Mouse (Mus musculus): ENCODE measurements around the gene Hdgfl3. TPM values are rescaled to one million over a fixed set of nuclear protein-coding genes. Genes with fewer than 3 reads are reported as not detected.

The Hdgfl3 gene
- total RNA-seq, 1 experiment: 3.7 TPM

DNA sequence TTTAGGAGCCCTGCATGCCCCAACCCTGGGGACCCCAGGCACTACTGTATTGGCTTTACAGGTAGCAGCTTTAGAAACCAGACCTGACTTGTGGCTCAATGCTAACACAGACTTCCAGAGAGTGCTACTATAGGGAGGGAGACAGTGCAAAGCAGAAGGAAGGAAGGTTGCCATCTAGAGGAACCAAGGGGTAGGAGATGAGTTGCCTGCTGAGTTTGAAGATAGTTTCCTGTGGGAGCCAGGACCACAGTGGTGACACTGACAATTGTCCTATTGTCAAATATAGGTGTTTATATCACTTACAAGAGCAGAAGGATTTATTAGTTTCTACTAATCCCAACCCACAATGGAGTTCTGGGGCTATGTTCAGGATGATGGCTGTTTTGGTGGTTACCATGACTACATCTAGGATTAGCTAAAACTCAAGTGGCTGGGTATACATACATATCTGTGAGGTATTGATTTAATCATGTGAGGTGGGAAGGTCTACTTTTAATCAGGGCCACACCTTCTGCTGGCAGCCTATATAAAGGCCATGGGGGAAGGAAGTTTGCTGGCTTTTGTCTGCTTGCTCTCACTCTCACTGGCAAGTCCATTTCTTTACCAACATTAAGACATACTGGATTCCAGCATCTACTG is 20.1 kb upstream of the Hdgfl3 start:
- Histone ChIP-seq H3K27ac (ENCODE audit: insufficient read depth, low read depth, low read length, poor library complexity, severe bottlenecking) (no peak overlapping the region), H3K9me3 (ENCODE audit: control insufficient read depth, insufficient read depth, low read depth, low read length) (no peaks in the 10 kb centered on the region), H3K4me3 (ENCODE audit: insufficient read depth in 1 of 2, low read depth in 1 of 2, low read length in 2 of 2, poor library complexity in 1 of 2, severe bottlenecking in 1 of 2) (no peak overlapping the region), H3K9ac (ENCODE audit: insufficient read depth, low read depth, low read length, poor library complexity, severe bottlenecking) (no peak overlapping the region), H3K4me1 (ENCODE audit: control insufficient read depth in 2 of 2, insufficient read depth in 2 of 2, low read length in 2 of 2, poor library complexity in 1 of 2) (no peaks in the 10 kb centered on the region), H3K36me3 (ENCODE audit: control insufficient read depth, insufficient read depth, low read length, poor library complexity, severe bottlenecking) (no peaks in the 10 kb centered on the region)
- in situ Hi-C loops (cut with MboI; ENCODE audit: low sequenced_read_pairs in 2 of 2, unreplicated experiment in 2 of 2): no loop called here
- no peak for TF ChIP-seq CHD2 (IDR thresholded peaks at IDR 0.05; ENCODE audit: low read depth, low read length)
- TF ChIP-seq ZNF384 (IDR thresholded peaks at IDR 0.05; ENCODE audit: low read depth, low read length): no peak
- TF ChIP-seq HCFC1 (IDR thresholded peaks at IDR 0.05; ENCODE audit: borderline replicate concordance, insufficient read depth, low read length): no peak
- no peak for TF ChIP-seq ZC3H11A (IDR thresholded peaks at IDR 0.05; ENCODE audit: borderline replicate concordance, low read depth, low read length)
- TF ChIP-seq MAFK (IDR thresholded peaks at IDR 0.05; ENCODE audit: insufficient read depth, low read depth, low read length): no peak
- DNase-seq (ENCODE audit: low read depth, low spot score): no peak

- TF ChIP-seq ZC3H11A (IDR thresholded peaks at IDR 0.05; ENCODE audit: borderline replicate concordance, low read depth, low read length) (no peak), HCFC1 (IDR thresholded peaks at IDR 0.05; ENCODE audit: borderline replicate concordance, insufficient read depth, low read length) (no peak), ZNF384 (IDR thresholded peaks at IDR 0.05; ENCODE audit: low read depth, low read length) (no peak), CHD2 (IDR thresholded peaks at IDR 0.05; ENCODE audit: low read depth, low read length) (no peak), MAFK (IDR thresholded peaks at IDR 0.05; ENCODE audit: insufficient read depth, low read depth, low read length) (no peak)
- Histone ChIP-seq H3K9ac (ENCODE audit: insufficient read depth, low read depth, low read length, poor library complexity, severe bottlenecking) (no peak overlapping the region), H3K9me3 (ENCODE audit: control insufficient read depth, insufficient read depth, low read depth, low read length) (no peaks in the 10 kb centered on the region), H3K27ac (ENCODE audit: insufficient read depth, low read depth, low read length, poor library complexity, severe bottlenecking) (no peak overlapping the region), H3K4me3 (ENCODE audit: insufficient read depth in 1 of 2, low read depth in 1 of 2, low read length in 2 of 2, poor library complexity in 1 of 2, severe bottlenecking in 1 of 2) (no peak overlapping the region), H3K36me3 (ENCODE audit: control insufficient read depth, insufficient read depth, low read length, poor library complexity, severe bottlenecking) (no peaks in the 10 kb centered on the region), H3K4me1 (ENCODE audit: control insufficient read depth in 2 of 2, insufficient read depth in 2 of 2, low read length in 2 of 2, poor library complexity in 1 of 2) (no peaks in the 10 kb centered on the region; a peak in 1 of 4 replicates)
- in situ Hi-C loops (cut with MboI; ENCODE audit: low sequenced_read_pairs in 2 of 2, unreplicated experiment in 2 of 2): no loop called here
- no peak for DNase-seq (ENCODE audit: low read depth, low spot score)
Measured at GRCm38 (mm10) chr7:81950499-81950898, 16.2 kb upstream of the Hdgfl3 start.

GRCm38 (mm10) chr7:81945398-81945797 is 11.1 kb upstream of the Hdgfl3 start:
- no peak for DNase-seq (ENCODE audit: low read depth, low spot score)
- no peak overlapping the region for H3K9ac ChIP-seq (ENCODE audit: insufficient read depth, low read depth, low read length, poor library complexity, severe bottlenecking)

GRCm38 (mm10) chr7:81934806-81935205 is 533 bp upstream of the Hdgfl3 start:
- in situ Hi-C loops (cut with MboI; ENCODE audit: low sequenced_read_pairs in 2 of 2, unreplicated experiment in 2 of 2): no loop called here
- TF ChIP-seq ZNF384 (IDR thresholded peaks at IDR 0.05; ENCODE audit: low read depth, low read length): no peak
- no peak for TF ChIP-seq ZC3H11A (IDR thresholded peaks at IDR 0.05; ENCODE audit: borderline replicate concordance, low read depth, low read length)
- TF ChIP-seq HCFC1 (IDR thresholded peaks at IDR 0.05; ENCODE audit: borderline replicate concordance, insufficient read depth, low read length): no peak
- TF ChIP-seq CHD2 (IDR thresholded peaks at IDR 0.05; ENCODE audit: low read depth, low read length): no peak
- TF ChIP-seq MAFK (IDR thresholded peaks at IDR 0.05; ENCODE audit: insufficient read depth, low read depth, low read length): no peak
- H3K4me1 ChIP-seq (ENCODE audit: control insufficient read depth in 2 of 2, insufficient read depth in 2 of 2, low read length in 2 of 2, poor library complexity in 1 of 2): no peaks in the 10 kb centered on the region
- H3K9me3 ChIP-seq (ENCODE audit: control insufficient read depth, insufficient read depth, low read depth, low read length): no peaks in the 10 kb centered on the region
- no peaks in the 10 kb centered on the region for H3K36me3 ChIP-seq (ENCODE audit: control insufficient read depth, insufficient read depth, low read length, poor library complexity, severe bottlenecking)
- DNase-seq (ENCODE audit: low read depth, low spot score): no peak
- peak overlapping the region; percentile 23 for H3K9ac ChIP-seq (ENCODE audit: insufficient read depth, low read depth, low read length, poor library complexity, severe bottlenecking)
- no peak overlapping the region for H3K27ac ChIP-seq (ENCODE audit: insufficient read depth, low read depth, low read length, poor library complexity, severe bottlenecking)
- peak overlapping the region; percentile 75 to 76 for H3K4me3 ChIP-seq (ENCODE audit: insufficient read depth in 1 of 2, low read depth in 1 of 2, low read length in 2 of 2, poor library complexity in 1 of 2, severe bottlenecking in 1 of 2)

More at GRCm38 (mm10) chr7:81945398-81945797, 11.1 kb upstream of the Hdgfl3 start:
- Histone ChIP-seq H3K27ac (ENCODE audit: insufficient read depth, low read depth, low read length, poor library complexity, severe bottlenecking) (no peak overlapping the region), H3K4me1 (ENCODE audit: control insufficient read depth in 2 of 2, insufficient read depth in 2 of 2, low read length in 2 of 2, poor library complexity in 1 of 2) (no peaks in the 10 kb centered on the region; a peak in 1 of 4 replicates), H3K9me3 (ENCODE audit: control insufficient read depth, insufficient read depth, low read depth, low read length) (no peaks in the 10 kb centered on the region), H3K36me3 (ENCODE audit: control insufficient read depth, insufficient read depth, low read length, poor library complexity, severe bottlenecking) (no peaks in the 10 kb centered on the region), H3K4me3 (ENCODE audit: insufficient read depth in 1 of 2, low read depth in 1 of 2, low read length in 2 of 2, poor library complexity in 1 of 2, severe bottlenecking in 1 of 2) (no peak overlapping the region)
- no peak for TF ChIP-seq ZNF384 (IDR thresholded peaks at IDR 0.05; ENCODE audit: low read depth, low read length)
- no peak for TF ChIP-seq CHD2 (IDR thresholded peaks at IDR 0.05; ENCODE audit: low read depth, low read length)
- no peak for TF ChIP-seq MAFK (IDR thresholded peaks at IDR 0.05; ENCODE audit: insufficient read depth, low read depth, low read length)
- no peak for TF ChIP-seq HCFC1 (IDR thresholded peaks at IDR 0.05; ENCODE audit: borderline replicate concordance, insufficient read depth, low read length)
- TF ChIP-seq ZC3H11A (IDR thresholded peaks at IDR 0.05; ENCODE audit: borderline replicate concordance, low read depth, low read length): no peak
- in situ Hi-C loops (cut with MboI; ENCODE audit: low sequenced_read_pairs in 2 of 2, unreplicated experiment in 2 of 2): no loop called here
